Mouse (Mus musculus): ENCODE measurements around the gene Bmper. TPM values are rescaled to one million over a fixed set of nuclear protein-coding genes. Genes with fewer than 3 reads are reported as not detected.

The Bmper gene
- total and polyA plus RNA-seq, 3 experiments: 1.3 to 1.9 (median 1.4) TPM

GRCm38 (mm10) chr9:23187181-23187580 is 35.7 kb upstream of the Bmper start:
- TF ChIP-seq MAX (IDR thresholded peaks at IDR 0.05; ENCODE audit: low read length) (no peak), ELF1 (IDR thresholded peaks at IDR 0.05; ENCODE audit: low read depth, low read length) (no peak), RAD21 (IDR thresholded peaks at IDR 0.05; ENCODE audit: low read depth, low read length) (no peak), BHLHE40 (IDR thresholded peaks at IDR 0.05; ENCODE audit: low read depth, low read length) (no peak), MYC (IDR thresholded peaks at IDR 0.05; ENCODE audit: low read depth, low read length) (no peak), MXI1 (IDR thresholded peaks at IDR 0.05; ENCODE audit: low read depth, low read length) (no peak), SMC3 (IDR thresholded peaks at IDR 0.05; ENCODE audit: low read depth, low read length) (no peak), UBTF (IDR thresholded peaks at IDR 0.05; ENCODE audit: low read depth, low read length) (no peak), IRF4 (IDR thresholded peaks at IDR 0.05; ENCODE audit: low read depth, low read length) (no peak), ZKSCAN1 (IDR thresholded peaks at IDR 0.05; ENCODE audit: borderline replicate concordance, low read depth, low read length) (no peak), CHD2 (IDR thresholded peaks at IDR 0.05; ENCODE audit: low read length) (no peak), GABPA (IDR thresholded peaks at IDR 0.05; ENCODE audit: insufficient replicate concordance, low read depth, low read length) (no peak), MAFK (IDR thresholded peaks at IDR 0.05; ENCODE audit: insufficient replicate concordance, low read length) (no peak), KAT2A (IDR thresholded peaks at IDR 0.05; ENCODE audit: insufficient replicate concordance, low read length) (no peak), ZC3H11A (IDR thresholded peaks at IDR 0.05; ENCODE audit: low read depth, low read length) (no peak), SIN3A (IDR thresholded peaks at IDR 0.05; ENCODE audit: low read length) (no peak)
- dilution Hi-C loops (cut with MboI; ENCODE audit: extremely low pct_ligation_motif_present, extremely low pct_unique_long_range_greater_than_20kb, low sequenced_read_pairs): no loop called here
- no peaks in the 10 kb centered on the region for H3K4me1 ChIP-seq (ENCODE audit: control insufficient read depth in 1 of 2, insufficient read depth in 2 of 2)

DNA sequence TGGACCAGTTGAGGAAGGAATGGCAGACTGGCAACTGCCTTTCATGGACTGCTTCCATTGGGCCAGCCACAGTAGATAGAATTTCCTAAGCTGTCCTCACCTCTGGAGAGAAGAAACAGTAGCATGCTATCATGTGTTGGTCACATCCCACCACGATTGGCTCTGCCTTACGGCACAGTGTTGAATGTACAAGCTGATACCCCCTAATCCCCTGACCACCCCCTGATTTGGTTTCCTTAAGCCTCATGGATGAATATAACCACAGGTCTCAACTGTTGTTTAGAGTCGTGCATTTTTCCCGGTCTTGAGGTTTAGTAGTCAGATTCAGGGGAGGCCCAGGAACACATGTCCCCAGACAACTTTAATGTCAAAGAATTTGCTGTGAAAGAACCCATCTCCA is 34.7 kb upstream of the Bmper start:
- Histone ChIP-seq H3K27ac (ENCODE audit: insufficient read depth, low read depth) (no peak overlapping the region), H3K9ac (ENCODE audit: insufficient read depth, low read depth) (no peak overlapping the region), H3K36me3 (replicated peaks in 1 of 2; ENCODE audit: control insufficient read depth in 1 of 2, insufficient read depth in 1 of 2, low read length in 1 of 2) (no peaks in the 10 kb centered on the region), H3K4me2 (ENCODE audit: insufficient read depth, low read depth, poor library complexity, severe bottlenecking) (no peak overlapping the region), H3K4me3 (replicated peaks in 1 of 3; ENCODE audit: low read depth in 2 of 3, low read length in 2 of 3, poor library complexity in 1 of 3) (no peak overlapping the region), H3K9me3 (replicated peaks; ENCODE audit: low read length) (no peaks in the 10 kb centered on the region), H3K4me1 (ENCODE audit: control insufficient read depth in 1 of 2, insufficient read depth in 2 of 2) (no peaks in the 10 kb centered on the region), H3K79me2 (replicated peaks; ENCODE audit: control insufficient read depth, extremely low read depth, insufficient read depth, poor library complexity, severe bottlenecking) (no peaks in the 10 kb centered on the region), H3K27me3 (replicated peaks) (no peaks in the 10 kb centered on the region)
- in situ Hi-C loops (cut with MboI; ENCODE audit: low pct_ligation_motif_present, low pct_unique_long_range_greater_than_20kb, low sequenced_read_pairs) (no loop called here), dilution Hi-C loops (cut with MboI; ENCODE audit: extremely low pct_ligation_motif_present, extremely low pct_unique_long_range_greater_than_20kb, low sequenced_read_pairs) (no loop called here)
- no peak for DNase-seq (ENCODE audit: extremely low read depth)
- TF ChIP-seq ZC3H11A (IDR thresholded peaks at IDR 0.05; ENCODE audit: low read depth, low read length) (no peak), PAX5 (IDR thresholded peaks at IDR 0.05; ENCODE audit: low read length) (no peak), MAFK (IDR thresholded peaks at IDR 0.05; ENCODE audit: insufficient replicate concordance, low read length) (no peak), GABPA (IDR thresholded peaks at IDR 0.05; ENCODE audit: insufficient replicate concordance, low read depth, low read length) (no peak), CTCF (conservative IDR thresholded peaks at IDR 0.05 in 1 of 2, IDR thresholded peaks at IDR 0.05 in 1 of 2; ENCODE audit: low read depth in 2 of 2, low read length in 2 of 2) (no peak), MEF2A (IDR thresholded peaks at IDR 0.05; ENCODE audit: borderline replicate concordance, low read depth, low read length) (no peak), MXI1 (IDR thresholded peaks at IDR 0.05; ENCODE audit: low read depth, low read length) (no peak), JUND (conservative IDR thresholded peaks at IDR 0.05; ENCODE audit: low read depth, low read length) (no peak), ZNF384 (IDR thresholded peaks at IDR 0.05; ENCODE audit: low read depth, low read length) (no peak), TBP (conservative IDR thresholded peaks at IDR 0.05; ENCODE audit: low read depth, low read length) (no peak), TCF12 (IDR thresholded peaks at IDR 0.05; ENCODE audit: low read depth, low read length) (no peak), ETS1 (conservative IDR thresholded peaks at IDR 0.05; ENCODE audit: low read depth, low read length) (no peak), KAT2A (IDR thresholded peaks at IDR 0.05; ENCODE audit: insufficient replicate concordance, low read length) (no peak), RAD21 (IDR thresholded peaks at IDR 0.05; ENCODE audit: low read depth, low read length) (no peak), SMC3 (IDR thresholded peaks at IDR 0.05; ENCODE audit: low read depth, low read length) (no peak), BHLHE40 (IDR thresholded peaks at IDR 0.05; ENCODE audit: low read depth, low read length) (no peak), ELF1 (IDR thresholded peaks at IDR 0.05; ENCODE audit: low read depth, low read length) (no peak), IRF4 (IDR thresholded peaks at IDR 0.05; ENCODE audit: low read depth, low read length) (no peak), HCFC1 (IDR thresholded peaks at IDR 0.05; ENCODE audit: low read depth, low read length) (no peak)

More at GRCm38 (mm10) chr9:23187181-23187580, 35.7 kb upstream of the Bmper start:
- in situ Hi-C loops (cut with MboI; ENCODE audit: low pct_ligation_motif_present, low pct_unique_long_range_greater_than_20kb, low sequenced_read_pairs): no loop called here
- Histone ChIP-seq H3K9ac (ENCODE audit: insufficient read depth, low read depth) (no peak overlapping the region), H3K4me2 (ENCODE audit: insufficient read depth, low read depth, poor library complexity, severe bottlenecking) (no peak overlapping the region), H3K36me3 (replicated peaks in 1 of 2; ENCODE audit: control insufficient read depth in 1 of 2, insufficient read depth in 1 of 2, low read length in 1 of 2) (no peaks in the 10 kb centered on the region), H3K27ac (ENCODE audit: insufficient read depth, low read depth) (no peak overlapping the region), H3K79me2 (replicated peaks; ENCODE audit: control insufficient read depth, extremely low read depth, insufficient read depth, poor library complexity, severe bottlenecking) (no peaks in the 10 kb centered on the region), H3K9me3 (replicated peaks; ENCODE audit: low read length) (no peaks in the 10 kb centered on the region), H3K27me3 (replicated peaks) (no peaks in the 10 kb centered on the region), H3K4me3 (replicated peaks in 1 of 3; ENCODE audit: low read depth in 2 of 3, low read length in 2 of 3, poor library complexity in 1 of 3) (no peak overlapping the region)
- no peak for DNase-seq (ENCODE audit: extremely low read depth)
